Mouse (Mus musculus) C2C12 (cell line): ENCODE data around the gene Rab19.
A peak's percentile ranks its signal among the peaks of the same experiment; 100 is the strongest.

Experiments used
- CEBPB ChIP-seq: IDR thresholded peaks from one replicate; pipeline ENCODE4 v1.6.1; 2011; ENCODE audit warnings: low read depth, mild to moderate bottlenecking, control low read depth, moderate library complexity
- CTCF ChIP-seq: IDR thresholded peaks from one replicate; pipeline ENCODE4 v1.5.1; 2011; ENCODE audit not compliant: control insufficient read depth, insufficient read depth, insufficient read length
- MAX ChIP-seq: IDR thresholded peaks from one replicate; pipeline ENCODE4 v1.6.1; 2011; ENCODE audit warnings: mild to moderate bottlenecking, control low read depth
- USF1 ChIP-seq: IDR thresholded peaks from one replicate; pipeline ENCODE4 v1.6.1; 2011; ENCODE audit warnings: low read depth, mild to moderate bottlenecking, control low read depth, moderate library complexity

DNA sequence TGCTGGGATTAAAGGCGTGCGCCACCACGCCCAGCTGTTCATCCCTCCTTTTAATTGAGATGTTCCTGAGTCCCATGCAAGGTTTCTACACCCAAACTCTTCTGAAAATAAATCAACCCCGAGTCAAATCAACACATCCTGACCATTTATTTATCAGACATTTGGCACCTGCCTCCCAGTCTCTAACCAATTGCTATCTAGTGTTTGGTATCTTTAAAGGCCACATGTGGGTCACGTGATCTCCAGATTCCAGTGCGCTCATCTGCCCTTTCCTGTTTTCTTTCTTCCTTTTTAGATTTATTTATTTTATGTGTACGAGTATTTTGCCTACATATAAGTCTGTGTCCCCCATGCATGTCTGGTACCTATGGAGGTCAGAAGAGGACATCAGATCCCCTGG, 42.7 kb downstream of the Rab19 start:
- no peak for TF ChIP-seq CTCF
- TF ChIP-seq CEBPB: no peak
- no peak for TF ChIP-seq MAX
- peak; percentile 43 for TF ChIP-seq USF1
